Mouse (Mus musculus): Measurements from ENCODE around the gene Cldn3. TPM values are rescaled to one million over a fixed set of nuclear protein-coding genes. Genes with fewer than 3 reads are reported as not detected.
A peak's percentile ranks its signal among the peaks of the same experiment; 100 is the strongest.

Cldn3 gene
- polyA plus RNA-seq, 1 experiment from 2014 or later: 69.7 TPM

GRCm38 (mm10) chr5:135029007-135029854, 43.2 kb downstream of the Cldn3 start:
- no peaks in the 10 kb centered on the region for H3K36me3 ChIP-seq (ENCODE audit: control insufficient read depth, insufficient read depth, low read length)
- no peak overlapping the region for H3K9ac ChIP-seq (replicated peaks; ENCODE audit: low read depth, low read length)
- ATAC-seq (ENCODE audit: insufficient number of reproducible peaks, insufficient read depth, low FRiP score, low read depth): no peak; the same call in 1 of the 2 replicates
- no peaks in the 10 kb centered on the region for H3K27me3 ChIP-seq (ENCODE audit: control insufficient read depth, insufficient read depth, low read length)
- WGBS: 30% methylated on average over 18 of the region's 18 CpGs
- H3K9me3 ChIP-seq (ENCODE audit: control insufficient read depth, low read depth, low read length): peaks cover 2% of the 10 kb centered on the region; the same call in 1 of the 2 replicates
- H3K27ac ChIP-seq (ENCODE audit: low read length): peak overlapping the region; percentile 49; the same call in 1 of the 2 replicates
- no peak overlapping the region for H3K4me3 ChIP-seq (ENCODE audit: low read depth, low read length)
- H3K4me1 ChIP-seq (ENCODE audit: control insufficient read depth, insufficient read depth, low read length): peaks cover 32% of the 10 kb centered on the region
- H3K4me2 ChIP-seq (replicated peaks; ENCODE audit: low read depth, low read length): peak overlapping the region; percentile 3; the same call in 1 of the 2 replicates

- Histone ChIP-seq H3K4me1 (ENCODE audit: control insufficient read depth, insufficient read depth, low read length) (peaks cover 15% of the 10 kb centered on the region), H3K9me3 (ENCODE audit: control insufficient read depth, low read depth, low read length) (peaks cover 3% of the 10 kb centered on the region; the same call in 1 of the 2 replicates), H3K4me2 (replicated peaks; ENCODE audit: low read depth, low read length) (no peak overlapping the region), H3K4me3 (ENCODE audit: low read depth, low read length) (no peak overlapping the region), H3K36me3 (ENCODE audit: control insufficient read depth, insufficient read depth, low read length) (no peaks in the 10 kb centered on the region), H3K27ac (ENCODE audit: low read length) (no peak overlapping the region), H3K27me3 (ENCODE audit: control insufficient read depth, insufficient read depth, low read length) (no peaks in the 10 kb centered on the region), H3K9ac (replicated peaks; ENCODE audit: low read depth, low read length) (no peak overlapping the region)
- ATAC-seq (ENCODE audit: insufficient number of reproducible peaks, insufficient read depth, low FRiP score, low read depth): no peak
- 85% methylated on average over 5 of the region's 5 CpGs for WGBS
Measured at GRCm38 (mm10) chr5:135032581-135032980, 46.6 kb downstream of the Cldn3 start.

GRCm38 (mm10) chr5:135034593-135034992, 48.6 kb downstream of the Cldn3 start:
- Histone ChIP-seq H3K9ac (replicated peaks; ENCODE audit: low read depth, low read length) (no peak overlapping the region), H3K36me3 (ENCODE audit: control insufficient read depth, insufficient read depth, low read length) (no peaks in the 10 kb centered on the region), H3K4me2 (replicated peaks; ENCODE audit: low read depth, low read length) (no peak overlapping the region), H3K27ac (ENCODE audit: low read length) (no peak overlapping the region), H3K27me3 (ENCODE audit: control insufficient read depth, insufficient read depth, low read length) (no peaks in the 10 kb centered on the region), H3K4me1 (ENCODE audit: control insufficient read depth, insufficient read depth, low read length) (peaks cover 3% of the 10 kb centered on the region; the same call in 1 of the 2 replicates), H3K9me3 (ENCODE audit: control insufficient read depth, low read depth, low read length) (peaks cover 3% of the 10 kb centered on the region; the same call in 1 of the 2 replicates), H3K4me3 (ENCODE audit: low read depth, low read length) (no peak overlapping the region)
- 100% methylated on average over 2 of the region's 2 CpGs for WGBS
- no peak for ATAC-seq (ENCODE audit: insufficient number of reproducible peaks, insufficient read depth, low FRiP score, low read depth)

- Histone ChIP-seq H3K4me3 (ENCODE audit: low read depth, low read length) (no peak overlapping the region), H3K36me3 (ENCODE audit: control insufficient read depth, insufficient read depth, low read length) (no peaks in the 10 kb centered on the region), H3K9me3 (ENCODE audit: control insufficient read depth, low read depth, low read length) (peaks cover 3% of the 10 kb centered on the region; the same call in 1 of the 2 replicates), H3K27me3 (ENCODE audit: control insufficient read depth, insufficient read depth, low read length) (no peaks in the 10 kb centered on the region), H3K9ac (replicated peaks; ENCODE audit: low read depth, low read length) (no peak overlapping the region), H3K27ac (ENCODE audit: low read length) (no peak overlapping the region), H3K4me2 (replicated peaks; ENCODE audit: low read depth, low read length) (no peak overlapping the region), H3K4me1 (ENCODE audit: control insufficient read depth, insufficient read depth, low read length) (peaks cover 3% of the 10 kb centered on the region; the same call in 1 of the 2 replicates)
- 60% methylated on average over 18 of the region's 18 CpGs for WGBS
- no peak for ATAC-seq (ENCODE audit: insufficient number of reproducible peaks, insufficient read depth, low FRiP score, low read depth)
Measured at GRCm38 (mm10) chr5:135035608-135036359, 49.8 kb downstream of the Cldn3 start.

Other genes with a start within 250 kb of the Cldn3 start
- 48.3 and 54.9 TPM in 2 replicates for gene Eln, start 238.9 kb upstream of the Cldn3 start, polyA plus RNA-seq (2014; fragmentation: Nextera tagmentation; extraction: Ambion mirVana)
- not detected in 2 replicates for gene Tmem270, start 79.5 kb upstream of the Cldn3 start, polyA plus RNA-seq (2014; fragmentation: Nextera tagmentation; extraction: Ambion mirVana)
- 1.0 TPM in 1 of 2 replicates, not detected in the other for gene Cldn13, start 70.7 kb upstream of the Cldn3 start, polyA plus RNA-seq (2014; fragmentation: Nextera tagmentation; extraction: Ambion mirVana)
- gene Mettl27, start 53.8 kb upstream of the Cldn3 start, polyA plus RNA-seq (2014; fragmentation: Nextera tagmentation; extraction: Ambion mirVana): 22.1 and 26.3 TPM in 2 replicates
- gene Cldn4, start 39.3 kb upstream of the Cldn3 start, polyA plus RNA-seq (2014; fragmentation: Nextera tagmentation; extraction: Ambion mirVana): 91.5 and 93.9 TPM in 2 replicates
- 73.3 and 80.6 TPM in 2 replicates for gene Abhd11, start 22.9 kb downstream of the Cldn3 start, polyA plus RNA-seq (2014; fragmentation: Nextera tagmentation; extraction: Ambion mirVana)
- 17.4 and 17.7 TPM in 2 replicates for gene Stx1a, start 37.3 kb downstream of the Cldn3 start, polyA plus RNA-seq (2014; fragmentation: Nextera tagmentation; extraction: Ambion mirVana)
- gene Dnajc30, start 78.0 kb downstream of the Cldn3 start, polyA plus RNA-seq (2014; fragmentation: Nextera tagmentation; extraction: Ambion mirVana): 34.8 and 34.9 TPM in 2 replicates
- 95.2 and 99.0 TPM in 2 replicates for gene Bud23, start 78.7 kb downstream of the Cldn3 start, polyA plus RNA-seq (2014; fragmentation: Nextera tagmentation; extraction: Ambion mirVana)
- 7.2 and 7.7 TPM in 2 replicates for gene Vps37d, start 92.1 kb downstream of the Cldn3 start, polyA plus RNA-seq (2014; fragmentation: Nextera tagmentation; extraction: Ambion mirVana)
- 2.7 and 3.6 TPM in 2 replicates for gene Mlxipl, start 103.7 kb downstream of the Cldn3 start, polyA plus RNA-seq (2014; fragmentation: Nextera tagmentation; extraction: Ambion mirVana)
- gene Tbl2, start 163.4 kb downstream of the Cldn3 start, polyA plus RNA-seq (2014; fragmentation: Nextera tagmentation; extraction: Ambion mirVana): 24.8 and 28.5 TPM in 2 replicates
- 45.1 and 48.9 TPM in 2 replicates for gene Bcl7b, start 182.1 kb downstream of the Cldn3 start, polyA plus RNA-seq (2014; fragmentation: Nextera tagmentation; extraction: Ambion mirVana)
- gene Baz1b, start 201.1 kb downstream of the Cldn3 start, polyA plus RNA-seq (2014; fragmentation: Nextera tagmentation; extraction: Ambion mirVana): 60.3 and 60.7 TPM in 2 replicates